Mouse (Mus musculus): ENCODE data around the gene Lrrtm1.

Gene Lrrtm1

GRCm38 (mm10) chr6:77301305-77301704 is 58.8 kb downstream of the Lrrtm1 start:
- in situ Hi-C loops (cut with MboI; ENCODE audit: unreplicated experiment in 2 of 2) = no loop called here

- in situ Hi-C loops (cut with MboI; ENCODE audit: unreplicated experiment in 2 of 2) = no loop called here
These were observed 64.3 kb downstream of the Lrrtm1 start for GRCm38 (mm10) chr6:77306796-77307195.
